Mouse (Mus musculus) kidney, embryonic 14.5 days (tissue): Measurements from ENCODE around the gene Pla2g6. TPM values are rescaled to one million over a fixed set of nuclear protein-coding genes. Genes with fewer than 3 reads are reported as not detected.
A peak's percentile ranks its signal among the peaks of the same experiment; 100 is the strongest.

Experiments used
- ATAC-seq: fragments of 200-750 bp; cut with Nextera tagmentation; 2 replicates; pipeline ENCODE4 v1.8.0; 2017; ENCODE audit warnings: moderate number of reproducible peaks, mild to moderate bottlenecking, moderate TSS enrichment, moderate library complexity; ENCODE audit not compliant: low FRiP score, low TSS enrichment
- H3K27ac ChIP-seq: fragments of 300-500 bp; sonication (generic); 2 replicates; pipeline ENCODE4 v1.5.1; 2014; ENCODE audit warnings: low read depth, mild to moderate bottlenecking, low read length, moderate library complexity, mixed read lengths
- H3K27me3 ChIP-seq: fragments of 300-500 bp; sonication (generic); 2 replicates; pipeline ENCODE4 v1.6.1; 2014; ENCODE audit warnings: mild to moderate bottlenecking, low read length; ENCODE audit not compliant: control insufficient read depth, insufficient read depth
- H3K36me3 ChIP-seq: fragments of 300-500 bp; sonication (generic); 2 replicates; pipeline ENCODE4 v1.6.1; 2014; ENCODE audit warnings: low read length, mixed read lengths; ENCODE audit not compliant: control insufficient read depth, insufficient read depth
- H3K4me1 ChIP-seq: fragments of 300-500 bp; sonication (generic); 2 replicates; pipeline ENCODE4 v1.6.1; 2014; ENCODE audit warnings: low read length, mixed read lengths; ENCODE audit not compliant: control insufficient read depth, insufficient read depth
- H3K4me2 ChIP-seq: fragments of 300-500 bp; sonication (generic); replicated peaks from 2 replicates; pipeline ENCODE4 v1.6.1; 2014; ENCODE audit warnings: low read depth, mild to moderate bottlenecking, low read length
- H3K4me3 ChIP-seq: fragments of 300-500 bp; sonication (generic); 2 replicates; pipeline ENCODE4 v1.5.1; 2014; ENCODE audit warnings: mild to moderate bottlenecking, low read length
- H3K9ac ChIP-seq: fragments of 300-500 bp; sonication (generic); 2 replicates; pipeline ENCODE4 v1.6.1; 2014; ENCODE audit warnings: low read depth, mild to moderate bottlenecking, low read length, moderate library complexity
- H3K9me3 ChIP-seq: fragments of 300-500 bp; sonication (generic); 2 replicates; pipeline ENCODE4 v1.6.1; 2016; ENCODE audit warnings: low read length; ENCODE audit not compliant: control insufficient read depth
- WGBS: fragments of 180-500 bp; shearing (Covaris S2); extraction: QIAGEN DNeasy Blood & Tissue Kit; methylation state at CpG from one replicate; pipeline ENCODE4 v1.1.7; 2014; 5-methylcytosine and 5-hydroxymethylcytosine counted together
- polyA plus RNA-seq: library from polyadenylated mRNA; unstranded; fragments of >200 nt; fragmentation: Nextera tagmentation; extraction: Ambion mirVana; gene quantifications from 2 replicates; pipeline ENCODE4 v1.2.1, GENCODE M21; 2014

Gene Pla2g6
- polyA plus RNA-seq, 1 experiment from 2014 or later, result 17.0 TPM

- Histone ChIP-seq H3K9me3 (no peaks in the 10 kb centered on the region), H3K4me3 (no peak overlapping the region), H3K27me3 (no peaks in the 10 kb centered on the region), H3K4me1 (peaks cover 39% of the 10 kb centered on the region), H3K9ac (no peak overlapping the region), H3K27ac (no peak overlapping the region), H3K36me3 (peaks cover 54% of the 10 kb centered on the region), H3K4me2 (no peak overlapping the region)
- 97% methylated on average over 12 of the region's 12 CpGs for WGBS
- ATAC-seq, result no peak
Observed at GRCm38 (mm10) chr15:79365068-79365467, 36.9 kb upstream of the Pla2g6 start.

DNA sequence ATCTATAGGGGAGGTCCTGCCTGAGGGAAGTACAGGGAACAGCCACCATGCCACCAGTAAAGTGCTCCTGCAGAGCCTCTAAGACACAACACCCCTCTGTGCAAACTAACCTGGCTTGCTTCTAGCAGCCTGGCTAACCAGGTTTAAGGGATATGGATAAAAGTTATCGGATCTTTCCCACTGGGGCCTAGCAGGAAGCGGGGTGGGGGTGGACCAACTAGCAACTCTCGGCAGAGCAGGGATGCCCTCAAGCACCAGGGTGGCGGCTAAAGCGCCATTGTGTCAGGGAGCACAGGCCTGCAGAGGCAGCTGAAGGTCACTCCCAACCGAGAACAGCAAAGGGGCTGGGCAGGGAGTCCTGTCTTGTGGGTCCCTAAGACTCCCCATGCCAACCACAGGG lies 35.9 kb upstream of the Pla2g6 start:
- Histone ChIP-seq H3K9ac (no peak overlapping the region), H3K9me3 (no peaks in the 10 kb centered on the region), H3K36me3 (peaks cover 54% of the 10 kb centered on the region), H3K4me3 (no peak overlapping the region), H3K4me2 (no peak overlapping the region), H3K27me3 (no peaks in the 10 kb centered on the region), H3K27ac (peak overlapping the region; percentile 24; the same call in 1 of the 2 replicates), H3K4me1 (peaks cover 37% of the 10 kb centered on the region)
- ATAC-seq, result no peak
- 61% methylated on average over 6 of the region's 6 CpGs for WGBS

GRCm38 (mm10) chr15:79361023-79361422 lies 32.8 kb upstream of the Pla2g6 start:
- Histone ChIP-seq H3K27ac (no peak overlapping the region), H3K36me3 (peaks cover 45% of the 10 kb centered on the region), H3K4me2 (no peak overlapping the region), H3K4me3 (no peak overlapping the region), H3K9ac (peak overlapping the region; percentile 12; the same call in 1 of the 2 replicates), H3K27me3 (no peaks in the 10 kb centered on the region), H3K9me3 (no peaks in the 10 kb centered on the region), H3K4me1 (peaks cover 36% of the 10 kb centered on the region)
- ATAC-seq, result no peak
- WGBS, result 49% methylated on average over 4 of the region's 4 CpGs

GRCm38 (mm10) chr15:79360371-79360770 lies 32.2 kb upstream of the Pla2g6 start:
- Histone ChIP-seq H3K4me2 (no peak overlapping the region), H3K27ac (peak overlapping the region; percentile 44; the same call in 1 of the 2 replicates)
- 44% methylated on average over 7 of the region's 7 CpGs for WGBS

GRCm38 (mm10) chr15:79359954-79360353 lies 31.8 kb upstream of the Pla2g6 start:
- Histone ChIP-seq H3K27ac (peak overlapping the region; percentile 44; the same call in 1 of the 2 replicates), H3K9me3 (no peaks in the 10 kb centered on the region), H3K4me1 (peaks cover 36% of the 10 kb centered on the region), H3K36me3 (peaks cover 34% of the 10 kb centered on the region), H3K27me3 (no peaks in the 10 kb centered on the region), H3K4me3 (no peak overlapping the region), H3K4me2 (no peak overlapping the region), H3K9ac (no peak overlapping the region)
- ATAC-seq, result no peak
- 12% methylated on average over 6 of the region's 6 CpGs for WGBS

More at GRCm38 (mm10) chr15:79360371-79360770, 32.2 kb upstream of the Pla2g6 start:
- Histone ChIP-seq H3K9ac (no peak overlapping the region), H3K27me3 (no peaks in the 10 kb centered on the region), H3K36me3 (peaks cover 39% of the 10 kb centered on the region), H3K9me3 (no peaks in the 10 kb centered on the region), H3K4me1 (peaks cover 36% of the 10 kb centered on the region), H3K4me3 (no peak overlapping the region)
- no peak for ATAC-seq

DNA sequence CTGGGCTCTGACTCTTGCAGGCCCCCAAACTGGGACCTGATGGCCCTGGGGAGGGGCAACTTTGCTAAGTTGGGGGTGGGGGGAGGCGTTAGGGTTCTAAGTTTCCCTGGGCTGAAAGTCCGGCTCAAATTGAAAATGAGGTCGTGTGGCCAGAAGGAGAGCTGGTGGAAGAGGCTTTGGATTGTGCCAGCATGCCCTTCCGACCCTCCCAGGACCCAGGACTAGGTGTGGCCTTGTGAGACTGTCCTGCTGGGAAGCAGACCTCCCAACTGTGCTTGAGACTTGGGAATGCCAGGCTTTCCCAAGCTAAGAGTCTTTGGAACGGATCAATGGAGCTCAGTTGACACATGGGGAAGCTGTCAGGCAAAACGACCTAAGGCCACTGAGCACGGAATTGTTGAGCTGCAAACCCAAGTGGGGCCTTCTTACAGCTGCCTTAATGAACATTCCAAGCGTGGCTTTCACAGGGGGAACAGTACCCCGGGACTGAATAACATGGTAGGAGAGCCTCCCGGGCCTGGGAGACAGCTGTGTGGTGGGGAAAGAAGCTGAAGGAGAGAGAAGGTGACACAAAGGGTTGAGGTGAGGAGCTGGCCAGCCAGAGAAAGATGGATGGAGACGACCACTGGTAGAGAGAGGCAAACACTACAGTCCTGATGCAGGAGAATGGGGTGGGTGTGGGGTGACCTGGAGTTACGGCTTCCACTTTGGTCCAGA lies 29.9 kb upstream of the Pla2g6 start:
- Histone ChIP-seq H3K9me3 (no peaks in the 10 kb centered on the region), H3K36me3 (peaks cover 17% of the 10 kb centered on the region), H3K4me1 (peaks cover 36% of the 10 kb centered on the region), H3K27me3 (no peaks in the 10 kb centered on the region), H3K4me3 (peak overlapping the region; percentile 53), H3K4me2 (peak overlapping the region; percentile 100), H3K27ac (peak overlapping the region; percentile 83), H3K9ac (peak overlapping the region; percentile 69; the same call in 1 of the 2 replicates)
- ATAC-seq, result peak; percentile 37
- 35% methylated on average over 12 of the region's 12 CpGs for WGBS

- peaks cover 9% of the 10 kb centered on the region; the same call in 1 of the 2 replicates for H3K36me3 ChIP-seq
- H3K9me3 ChIP-seq, result no peaks in the 10 kb centered on the region
- peak overlapping the region; percentile 69 for H3K9ac ChIP-seq
- no peaks in the 10 kb centered on the region for H3K27me3 ChIP-seq
- WGBS, result under 1% methylated on average over 57 of the region's 77 CpGs
- peak overlapping the region; percentile 83 for H3K27ac ChIP-seq
- H3K4me1 ChIP-seq, result peaks cover 36% of the 10 kb centered on the region
- H3K4me3 ChIP-seq, result peak overlapping the region; percentile 53
- ATAC-seq, result peak; percentile 82
- H3K4me2 ChIP-seq, result peak overlapping the region; percentile 100
Observed at GRCm38 (mm10) chr15:79357036-79357911, 29.1 kb upstream of the Pla2g6 start.

DNA sequence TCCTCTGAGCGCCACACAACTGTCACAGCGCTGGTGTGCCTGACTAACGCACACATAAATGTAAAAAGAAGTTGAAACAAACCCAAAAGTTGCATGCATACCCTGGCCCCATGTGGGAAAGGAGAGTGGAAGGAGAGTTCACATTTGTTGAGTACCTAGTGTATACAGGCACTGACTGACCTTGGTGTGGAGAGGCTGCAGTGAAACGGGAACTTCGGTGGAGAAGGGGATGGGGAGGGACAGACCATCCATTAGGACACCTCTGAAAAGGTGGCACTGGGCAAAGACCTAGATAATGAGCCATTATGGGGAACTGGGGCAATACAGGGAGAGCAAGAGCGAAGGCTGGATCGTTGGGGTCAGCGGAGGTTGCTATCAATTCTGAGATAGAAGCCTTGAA lies 28.3 kb upstream of the Pla2g6 start:
- Histone ChIP-seq H3K4me2 (peak overlapping the region; percentile 100), H3K9ac (peak overlapping the region; percentile 69; the same call in 1 of the 2 replicates), H3K27me3 (no peaks in the 10 kb centered on the region), H3K4me3 (peak overlapping the region; percentile 53), H3K36me3 (peaks cover under 1% of the 10 kb centered on the region; the same call in 1 of the 2 replicates), H3K4me1 (peaks cover 36% of the 10 kb centered on the region), H3K9me3 (no peaks in the 10 kb centered on the region), H3K27ac (no peak overlapping the region)
- ATAC-seq, result no peak
- 73% methylated on average over 8 of the region's 8 CpGs for WGBS
